Mouse (Mus musculus): Measurements from ENCODE around the gene Atp6v1f. TPM values are rescaled to one million over a fixed set of nuclear protein-coding genes. Genes with fewer than 3 reads are reported as not detected.

Atp6v1f gene
- total RNA-seq, 2 experiments from 2014 or later: 229 to 263 TPM

- intact Hi-C loops (cut with DNase I): no loop called here
- no peak for DNase-seq (ENCODE audit: low spot score in 2 of 2)
Measured at GRCm38 (mm10) chr6:29449858-29450257, 17.7 kb upstream of the Atp6v1f start.

GRCm38 (mm10) chr6:29450667-29451066 lies 16.9 kb upstream of the Atp6v1f start:
- intact Hi-C loops (cut with DNase I): no loop called here
- no peak for DNase-seq (ENCODE audit: low spot score in 2 of 2)

- DNase-seq (ENCODE audit: low spot score in 2 of 2): no peak
- intact Hi-C loops (cut with DNase I): no loop called here
Measured at GRCm38 (mm10) chr6:29461502-29461901, 6.0 kb upstream of the Atp6v1f start.

- intact Hi-C loops (cut with DNase I): no loop called here
Measured at GRCm38 (mm10) chr6:29463388-29463787, 4.1 kb upstream of the Atp6v1f start.

GRCm38 (mm10) chr6:29468851-29469250 lies 1.3 kb downstream of the Atp6v1f start:
- DNase-seq (ENCODE audit: low spot score in 2 of 2): no peak
- intact Hi-C loops (cut with DNase I): no loop called here

More at GRCm38 (mm10) chr6:29463388-29463787, 4.1 kb upstream of the Atp6v1f start:
- no peak for DNase-seq (ENCODE audit: low spot score in 2 of 2)

- intact Hi-C loops (cut with DNase I): no loop called here
Measured at GRCm38 (mm10) chr6:29471137-29471536, 3.6 kb downstream of the Atp6v1f start, which contains the start of gene Atp6v1fnb. Gene Atp6v1fnb, plus strand, starts transcription at chr6:29471437.

GRCm38 (mm10) chr6:29473941-29474691 lies 6.6 kb downstream of the Atp6v1f start:
- peak; percentile 72 to 81 for DNase-seq (ENCODE audit: low spot score in 2 of 2)
- intact Hi-C loops (cut with DNase I): no loop called here

More at GRCm38 (mm10) chr6:29471137-29471536, 3.6 kb downstream of the Atp6v1f start, which contains the start of gene Atp6v1fnb:
- DNase-seq (ENCODE audit: low spot score in 2 of 2): no peak

GRCm38 (mm10) chr6:29474736-29475135 lies 7.2 kb downstream of the Atp6v1f start:
- intact Hi-C loops (cut with DNase I): no loop called here

GRCm38 (mm10) chr6:29482691-29483090 lies 15.2 kb downstream of the Atp6v1f start:
- DNase-seq (ENCODE audit: low spot score in 2 of 2): no peak
- intact Hi-C loops (cut with DNase I): no loop called here

More at GRCm38 (mm10) chr6:29474736-29475135, 7.2 kb downstream of the Atp6v1f start:
- no peak for DNase-seq (ENCODE audit: low spot score in 2 of 2)

GRCm38 (mm10) chr6:29484716-29485559 lies 17.4 kb downstream of the Atp6v1f start:
- intact Hi-C loops (cut with DNase I): loop anchor here (5.0 kb wide), 1 partner anchor 123 kb away; no protein-coding TSS in a partner anchor
- DNase-seq (ENCODE audit: low spot score in 2 of 2): peak in 1 of 2 experiments; percentile 23

GRCm38 (mm10) chr6:29485951-29486350 lies 18.4 kb downstream of the Atp6v1f start:
- no peak for DNase-seq (ENCODE audit: low spot score in 2 of 2)
- intact Hi-C loops (cut with DNase I): loop anchor here (5.0 kb wide), 1 partner anchor 124 kb away; no protein-coding TSS in a partner anchor

- intact Hi-C loops (cut with DNase I): no loop called here
- DNase-seq (ENCODE audit: low spot score in 2 of 2): no peak
Measured at GRCm38 (mm10) chr6:29494101-29494500, 26.6 kb downstream of the Atp6v1f start.

- no peak for DNase-seq (ENCODE audit: low spot score in 2 of 2)
- intact Hi-C loops (cut with DNase I): no loop called here
Measured at GRCm38 (mm10) chr6:29496270-29496669, 28.8 kb downstream of the Atp6v1f start.

- intact Hi-C loops (cut with DNase I): no loop called here
- DNase-seq (ENCODE audit: low spot score in 2 of 2): no peak
Measured at GRCm38 (mm10) chr6:29497791-29498190, 30.3 kb downstream of the Atp6v1f start.

- intact Hi-C loops (cut with DNase I): no loop called here
- DNase-seq (ENCODE audit: low spot score in 2 of 2): no peak
Measured at GRCm38 (mm10) chr6:29500177-29500576, 32.7 kb downstream of the Atp6v1f start.

- intact Hi-C loops (cut with DNase I): no loop called here
- no peak for DNase-seq (ENCODE audit: low spot score in 2 of 2)
Measured at GRCm38 (mm10) chr6:29500810-29501209, 33.3 kb downstream of the Atp6v1f start.

GRCm38 (mm10) chr6:29501599-29501998 lies 34.1 kb downstream of the Atp6v1f start:
- no peak for DNase-seq (ENCODE audit: low spot score in 2 of 2)
- intact Hi-C loops (cut with DNase I): no loop called here

GRCm38 (mm10) chr6:29505493-29505892 lies 38.0 kb downstream of the Atp6v1f start:
- no peak for DNase-seq (ENCODE audit: low spot score in 2 of 2)
- intact Hi-C loops (cut with DNase I): no loop called here

GRCm38 (mm10) chr6:29506834-29507233 lies 39.3 kb downstream of the Atp6v1f start:
- no peak for DNase-seq (ENCODE audit: low spot score in 2 of 2)
- intact Hi-C loops (cut with DNase I): no loop called here

Data from left cerebral cortex, postnatal 36 days (tissue).